Mouse (Mus musculus) heart, embryonic 15.5 days (tissue): Measurements from ENCODE around the gene Ndst4. TPM values are rescaled to one million over a fixed set of nuclear protein-coding genes. Genes with fewer than 3 reads are reported as not detected.

ENCODE experiments used
- ATAC-seq: fragments of 200-750 bp; cut with Nextera tagmentation; replicated peaks from 2 replicates; pipeline ENCODE4 v1.8.0; 2017; ENCODE audit warnings: low read depth, moderate TSS enrichment; ENCODE audit not compliant: insufficient number of reproducible peaks, insufficient read depth, low FRiP score
- H3K27ac ChIP-seq: fragments of 300-500 bp; sonication (generic); 2 replicates; pipeline ENCODE4 v1.5.1; 2015; ENCODE audit warnings: mild to moderate bottlenecking, inconsistent platforms
- H3K27me3 ChIP-seq: fragments of 300-500 bp; sonication (generic); 2 replicates; pipeline ENCODE4 v1.6.1; 2015; ENCODE audit warnings: inconsistent platforms
- H3K36me3 ChIP-seq: fragments of 300-500 bp; sonication (generic); 2 replicates; pipeline ENCODE4 v1.6.1; 2015; ENCODE audit warnings: mild to moderate bottlenecking, inconsistent platforms
- H3K4me1 ChIP-seq: fragments of 300-500 bp; sonication (generic); replicated peaks from 2 replicates; pipeline ENCODE4 v1.6.1; 2015; ENCODE audit warnings: inconsistent platforms
- H3K4me2 ChIP-seq: fragments of 300-500 bp; sonication (generic); 2 replicates; pipeline ENCODE4 v1.6.1; 2015; ENCODE audit warnings: inconsistent platforms, mild to moderate bottlenecking, moderate library complexity
- H3K4me3 ChIP-seq: fragments of 300-500 bp; sonication (generic); 2 replicates; pipeline ENCODE4 v1.5.1; 2015; ENCODE audit warnings: mild to moderate bottlenecking, inconsistent platforms
- H3K9ac ChIP-seq: fragments of 300-500 bp; sonication (generic); 2 replicates; pipeline ENCODE4 v1.6.1; 2015; ENCODE audit warnings: mild to moderate bottlenecking, inconsistent platforms
- H3K9me3 ChIP-seq: fragments of 300-500 bp; sonication (generic); replicated peaks from 2 replicates; pipeline ENCODE4 v1.6.1; 2016; ENCODE audit warnings: inconsistent platforms
- WGBS: fragments of 180-500 bp; shearing (Covaris S2); methylation state at CpG from one replicate; pipeline ENCODE4 v1.1.7; 2015; ENCODE audit warnings: mixed read lengths; 5-methylcytosine and 5-hydroxymethylcytosine counted together
- polyA plus RNA-seq: library from polyadenylated mRNA; unstranded; fragments of >200 nt; fragmentation: Nextera tagmentation; extraction: Ambion mirVana; gene quantifications from 2 replicates; pipeline ENCODE4 v1.2.1, GENCODE M21; 2015

Ndst4 gene
- polyA plus RNA-seq, result 0.21 and 0.29 TPM in 2 replicates

- WGBS, result 28% methylated on average over 14 of the region's 14 CpGs
- Histone ChIP-seq H3K9me3 (no peaks in the 10 kb centered on the region), H3K27ac (no peak within 1 kb of the TSS), H3K9ac (no peak within 1 kb of the TSS), H3K4me3 (peak within 1 kb of the TSS; percentile 37), H3K27me3 (no peaks in the 10 kb centered on the region), H3K4me1 (0 out of 2 replicates have a peak, but pooled peaks cover 2% of the 10 kb centered on the region), H3K4me2 (peak within 1 kb of the TSS; percentile 51), H3K36me3 (no peaks in the 10 kb centered on the region)
- ATAC-seq, result 0 out of 2 replicates have a peak, but pooled peaks have one; percentile 35
Measured at GRCm38 (mm10) chr3:125403601-125404396, at the start of gene Ndst4. Ndst4 (plus strand) TSS chr3:125404076.

GRCm38 (mm10) chr3:125397443-125397842 lies 6.4 kb upstream of the Ndst4 start:
- Histone ChIP-seq H3K4me1 (no peaks in the 10 kb centered on the region), H3K9ac (no peak overlapping the region), H3K36me3 (no peaks in the 10 kb centered on the region), H3K4me2 (no peak overlapping the region), H3K27me3 (no peaks in the 10 kb centered on the region), H3K4me3 (no peak overlapping the region), H3K27ac (no peak overlapping the region), H3K9me3 (no peaks in the 10 kb centered on the region)
- no peak for ATAC-seq
- WGBS, result 74% methylated on average over 3 of the region's 3 CpGs

- no peak for ATAC-seq
- H3K36me3 ChIP-seq, result no peaks in the 10 kb centered on the region
- no peak overlapping the region for H3K4me3 ChIP-seq
- no peaks in the 10 kb centered on the region for H3K9me3 ChIP-seq
- no peak overlapping the region for H3K9ac ChIP-seq
- H3K27me3 ChIP-seq, result no peaks in the 10 kb centered on the region
- no peak overlapping the region for H3K4me2 ChIP-seq
- H3K27ac ChIP-seq, result no peak overlapping the region
- WGBS, result 25% methylated on average over 2 of the region's 2 CpGs
- 0 out of 2 replicates have a peak, but pooled peaks cover 2% of the 10 kb centered on the region for H3K4me1 ChIP-seq
Measured at GRCm38 (mm10) chr3:125406456-125406855, 2.6 kb downstream of the Ndst4 start.

GRCm38 (mm10) chr3:125406991-125407390 lies 3.1 kb downstream of the Ndst4 start:
- Histone ChIP-seq H3K9ac (no peak overlapping the region), H3K27me3 (no peaks in the 10 kb centered on the region), H3K4me1 (0 out of 2 replicates have a peak, but pooled peaks cover 2% of the 10 kb centered on the region), H3K36me3 (no peaks in the 10 kb centered on the region), H3K4me3 (no peak overlapping the region), H3K27ac (no peak overlapping the region), H3K9me3 (no peaks in the 10 kb centered on the region), H3K4me2 (0 out of 2 replicates have a peak overlapping the region, but pooled peaks have one; percentile 21)
- ATAC-seq, result no peak
- 31% methylated on average over 3 of the region's 3 CpGs for WGBS

- Histone ChIP-seq H3K36me3 (no peaks in the 10 kb centered on the region), H3K27me3 (no peaks in the 10 kb centered on the region), H3K9me3 (no peaks in the 10 kb centered on the region), H3K9ac (no peak overlapping the region), H3K4me2 (no peak overlapping the region), H3K4me1 (no peaks in the 10 kb centered on the region), H3K27ac (no peak overlapping the region), H3K4me3 (no peak overlapping the region)
- ATAC-seq, result no peak
- 23% methylated on average over 6 of the region's 6 CpGs for WGBS
Measured at GRCm38 (mm10) chr3:125466894-125467652, 63.2 kb downstream of the Ndst4 start.

- Histone ChIP-seq H3K27me3 (no peaks in the 10 kb centered on the region), H3K4me1 (no peaks in the 10 kb centered on the region; the same call in 1 of the 2 replicates), H3K9ac (no peak overlapping the region), H3K27ac (no peak overlapping the region), H3K4me2 (no peak overlapping the region), H3K36me3 (no peaks in the 10 kb centered on the region), H3K9me3 (no peaks in the 10 kb centered on the region), H3K4me3 (no peak overlapping the region)
- no peak for ATAC-seq
- 27% methylated on average over 5 of the region's 5 CpGs for WGBS
Measured at GRCm38 (mm10) chr3:125510102-125510501, 106.2 kb downstream of the Ndst4 start.

GRCm38 (mm10) chr3:125533371-125533770 lies 129.5 kb downstream of the Ndst4 start:
- Histone ChIP-seq H3K4me1 (no peaks in the 10 kb centered on the region), H3K36me3 (no peaks in the 10 kb centered on the region), H3K27ac (no peak overlapping the region), H3K9me3 (no peaks in the 10 kb centered on the region), H3K4me3 (no peak overlapping the region), H3K9ac (no peak overlapping the region), H3K27me3 (no peaks in the 10 kb centered on the region), H3K4me2 (no peak overlapping the region)
- no peak for ATAC-seq
- WGBS, result 85% methylated on average over 8 of the region's 8 CpGs

GRCm38 (mm10) chr3:125570602-125571001 lies 166.7 kb downstream of the Ndst4 start:
- Histone ChIP-seq H3K4me1 (no peaks in the 10 kb centered on the region), H3K9ac (no peak overlapping the region), H3K27ac (no peak overlapping the region), H3K36me3 (no peaks in the 10 kb centered on the region), H3K27me3 (no peaks in the 10 kb centered on the region), H3K9me3 (no peaks in the 10 kb centered on the region), H3K4me3 (no peak overlapping the region), H3K4me2 (no peak overlapping the region)
- ATAC-seq, result no peak
- 78% methylated on average over 2 of the region's 2 CpGs for WGBS

- Histone ChIP-seq H3K4me3 (no peak overlapping the region), H3K9ac (no peak overlapping the region), H3K27me3 (no peaks in the 10 kb centered on the region), H3K9me3 (no peaks in the 10 kb centered on the region), H3K27ac (no peak overlapping the region), H3K36me3 (no peaks in the 10 kb centered on the region), H3K4me2 (no peak overlapping the region), H3K4me1 (no peaks in the 10 kb centered on the region)
- ATAC-seq, result no peak
- WGBS, result 73% methylated on average over 2 of the region's 2 CpGs
Measured at GRCm38 (mm10) chr3:125632233-125632632, 228.4 kb downstream of the Ndst4 start.

- H3K9ac ChIP-seq, result no peak overlapping the region
- H3K4me1 ChIP-seq, result no peaks in the 10 kb centered on the region
- ATAC-seq, result no peak
- H3K27me3 ChIP-seq, result no peaks in the 10 kb centered on the region
- 22% methylated on average over 3 of the region's 3 CpGs for WGBS
- no peak overlapping the region for H3K4me3 ChIP-seq
- H3K27ac ChIP-seq, result no peak overlapping the region
- no peaks in the 10 kb centered on the region for H3K9me3 ChIP-seq
- H3K4me2 ChIP-seq, result no peak overlapping the region
- no peaks in the 10 kb centered on the region for H3K36me3 ChIP-seq
Measured at GRCm38 (mm10) chr3:125655009-125655635, 251.2 kb downstream of the Ndst4 start.

GRCm38 (mm10) chr3:125660114-125660717 lies 256.3 kb downstream of the Ndst4 start:
- Histone ChIP-seq H3K4me2 (no peak overlapping the region), H3K27ac (no peak overlapping the region), H3K36me3 (no peaks in the 10 kb centered on the region), H3K4me3 (no peak overlapping the region), H3K9me3 (no peaks in the 10 kb centered on the region), H3K9ac (no peak overlapping the region), H3K4me1 (no peaks in the 10 kb centered on the region), H3K27me3 (no peaks in the 10 kb centered on the region)
- no peak for ATAC-seq
- 64% methylated on average over 3 of the region's 3 CpGs for WGBS
